Mouse (Mus musculus) adrenal gland (tissue): ENCODE data around the gene Tango6.

ENCODE experiments used
- intact Hi-C: fragments of 180-260 bp; cut with DNase I; formaldehyde crosslinking; loops from one replicate; pipeline ENCODE4 v1.15.1; 2025

Tango6 gene

GRCm38 (mm10) chr8:106697748-106698248 lies 14.9 kb downstream of the Tango6 start:
- intact Hi-C loops: loop anchor here (5.0 kb wide), 1 partner anchor 305 kb away; no protein-coding TSS in a partner anchor

- intact Hi-C loops: loop anchor here (5.0 kb wide), 1 partner anchor 303 kb away; no protein-coding TSS in a partner anchor
Measured at GRCm38 (mm10) chr8:106699588-106699987, 16.7 kb downstream of the Tango6 start.

GRCm38 (mm10) chr8:106700131-106700530 lies 17.3 kb downstream of the Tango6 start:
- intact Hi-C loops: no loop called here

- intact Hi-C loops: no loop called here
Measured at GRCm38 (mm10) chr8:106701360-106701759, 18.5 kb downstream of the Tango6 start.

GRCm38 (mm10) chr8:106704199-106704900 lies 21.5 kb downstream of the Tango6 start:
- intact Hi-C loops: no loop called here

DNA sequence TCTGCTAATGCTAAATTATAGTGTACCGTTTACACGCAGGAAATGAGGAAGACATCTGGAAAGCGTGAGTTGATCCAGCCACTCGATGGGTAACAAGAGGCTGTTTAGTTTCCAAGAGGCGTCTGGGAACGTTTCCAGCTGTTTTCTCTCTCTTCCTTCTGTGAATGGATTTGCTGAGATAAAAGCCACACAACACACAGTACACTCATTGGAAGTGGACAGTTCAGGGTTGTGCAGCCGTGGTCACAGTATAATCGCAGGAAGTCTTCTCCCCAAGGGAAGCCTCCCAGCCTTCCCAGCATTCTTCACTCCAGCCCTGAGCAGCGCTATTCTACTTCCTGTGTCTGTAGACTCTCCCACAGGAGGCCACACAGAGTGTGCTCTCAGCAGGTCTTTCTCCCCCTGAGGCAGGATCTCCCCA lies 22.0 kb downstream of the Tango6 start:
- intact Hi-C loops: no loop called here

DNA sequence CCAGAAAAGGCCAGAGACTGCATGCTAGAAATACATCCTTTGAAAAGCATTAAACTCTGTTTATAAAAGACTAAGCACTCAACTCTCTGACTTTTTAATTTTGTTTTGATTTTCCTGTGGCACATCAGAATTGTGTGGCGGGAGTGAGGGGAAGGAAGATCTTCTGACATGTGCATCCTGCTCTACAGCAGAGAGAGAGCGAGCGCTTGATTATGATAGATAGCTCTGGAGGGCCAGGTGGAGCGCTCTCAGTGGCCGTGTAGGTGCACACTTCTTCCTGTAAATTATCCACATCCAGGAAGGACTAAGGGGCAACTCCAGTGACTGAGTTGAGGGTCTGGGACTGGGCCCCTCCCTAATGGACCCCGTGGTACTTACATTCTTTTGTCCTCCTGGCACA lies 23.3 kb downstream of the Tango6 start:
- intact Hi-C loops: no loop called here

DNA sequence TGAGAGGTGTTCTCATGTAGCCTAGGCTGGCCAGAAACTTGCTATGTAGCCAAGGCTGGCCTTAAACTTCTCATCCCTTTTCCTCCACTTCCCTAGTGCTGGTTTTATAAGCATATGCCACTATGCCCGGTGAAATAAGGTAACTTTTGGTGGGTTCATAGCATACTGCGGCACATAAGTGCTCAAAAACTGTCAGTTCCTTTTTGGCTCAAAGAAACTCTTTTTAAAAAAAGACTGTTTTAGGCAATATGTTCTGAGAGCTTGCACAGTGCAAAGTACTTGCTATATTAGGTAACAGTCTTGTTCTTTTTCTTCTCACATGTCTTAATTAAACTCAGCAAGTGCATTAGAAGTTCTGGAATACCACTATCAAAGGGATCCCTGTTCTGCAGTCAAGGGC lies 27.1 kb downstream of the Tango6 start:
- intact Hi-C loops: no loop called here

- intact Hi-C loops: no loop called here
Measured at GRCm38 (mm10) chr8:106712487-106712886, 29.6 kb downstream of the Tango6 start.

DNA sequence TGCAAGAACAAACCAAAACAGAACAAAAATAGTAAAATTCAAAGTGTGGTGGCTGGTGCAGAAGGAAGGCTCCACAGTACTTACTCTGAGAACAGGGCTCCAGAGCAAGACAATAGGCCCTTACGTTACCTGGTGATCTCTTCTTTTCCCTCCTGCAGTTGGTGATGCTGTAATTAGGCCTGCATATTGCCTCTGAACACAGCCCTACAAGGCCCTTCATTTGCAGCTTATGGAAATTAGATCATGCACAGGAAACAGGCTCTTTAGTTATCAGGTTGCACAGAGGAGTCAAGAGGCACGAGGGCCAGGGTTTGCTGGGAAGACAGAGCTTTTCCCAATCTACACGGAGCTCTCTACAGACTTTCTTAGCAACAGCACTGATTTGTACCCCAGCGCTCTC lies 31.4 kb downstream of the Tango6 start:
- intact Hi-C loops: no loop called here

DNA sequence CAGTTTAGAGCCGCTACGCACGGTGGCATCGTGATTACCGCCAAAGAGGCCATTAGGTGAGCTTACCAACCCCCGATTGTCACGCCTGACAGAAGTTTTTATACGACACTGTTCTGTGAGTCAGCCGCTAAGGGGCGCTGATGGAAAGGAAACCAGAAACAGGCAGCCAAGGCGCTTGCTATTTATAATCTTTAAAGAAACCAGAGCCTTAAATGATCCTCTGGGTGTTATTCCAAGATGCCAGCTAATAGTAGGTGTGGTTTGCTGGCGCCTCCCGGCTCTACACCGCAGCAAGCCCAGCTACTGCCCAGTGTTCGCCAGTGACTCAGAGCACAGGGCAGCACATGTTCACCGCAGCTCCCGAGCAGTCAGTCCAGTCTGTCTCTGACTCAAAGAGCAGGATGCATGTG lies 35.2 kb downstream of the Tango6 start:
- intact Hi-C loops: loop anchor here (2.0 kb wide), 1 partner anchor 169 kb away; no protein-coding TSS in a partner anchor

DNA sequence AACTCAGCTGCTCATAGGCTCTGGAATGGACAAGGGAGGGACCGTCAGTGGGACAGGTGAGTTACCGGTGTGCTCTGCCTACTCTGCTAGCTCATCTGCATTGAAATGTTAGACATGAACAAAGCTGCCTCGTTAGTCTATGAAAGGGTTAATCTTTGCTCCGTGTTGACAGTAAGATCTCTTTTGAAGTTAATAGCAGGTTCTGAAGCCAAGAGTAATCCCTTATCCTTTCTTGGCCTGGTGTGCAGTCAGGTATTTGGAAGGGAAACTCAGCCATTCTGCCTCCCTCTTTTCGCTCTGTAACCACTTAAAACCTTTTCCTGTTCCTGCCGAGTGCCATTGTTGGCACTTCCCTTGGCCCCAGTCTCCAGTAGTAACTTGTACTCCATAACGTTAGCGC lies 38.1 kb downstream of the Tango6 start:
- intact Hi-C loops: no loop called here

GRCm38 (mm10) chr8:106722453-106722852 lies 39.6 kb downstream of the Tango6 start:
- intact Hi-C loops: no loop called here

- intact Hi-C loops: no loop called here
Measured at GRCm38 (mm10) chr8:106723921-106724320, 41.1 kb downstream of the Tango6 start.

- intact Hi-C loops: no loop called here
Measured at GRCm38 (mm10) chr8:106726551-106726950, 43.7 kb downstream of the Tango6 start.

DNA sequence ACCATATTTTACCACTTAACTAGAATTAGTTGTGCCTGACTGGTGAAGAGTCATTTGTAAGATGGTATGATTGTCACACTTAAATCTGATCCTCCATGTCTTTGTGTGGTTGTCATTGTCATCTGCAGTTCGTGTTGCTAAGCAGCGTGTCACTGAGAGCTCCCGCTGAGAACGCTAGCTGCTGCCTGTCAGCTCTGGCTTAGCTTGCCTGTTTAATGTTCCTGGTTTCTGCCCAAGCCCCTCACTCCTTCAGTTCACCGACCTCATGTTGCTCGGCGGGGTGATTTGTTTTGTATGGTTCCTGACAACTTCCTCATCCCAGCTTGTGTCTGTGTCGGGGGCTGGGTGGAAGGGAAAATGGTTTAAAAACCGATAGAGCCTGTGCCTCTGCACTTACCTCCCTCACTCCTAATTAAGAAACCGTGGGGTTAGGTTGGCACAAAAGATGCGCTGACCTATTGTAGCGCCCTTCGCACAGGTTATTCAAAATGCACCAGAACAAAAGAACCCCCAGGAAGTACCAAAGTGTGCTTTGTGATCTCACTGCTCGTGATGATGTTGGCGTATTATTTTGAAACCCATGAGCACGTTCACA lies 44.5 kb downstream of the Tango6 start:
- intact Hi-C loops: no loop called here

- intact Hi-C loops: no loop called here
Measured at GRCm38 (mm10) chr8:106727889-106728288, 45.0 kb downstream of the Tango6 start.

- intact Hi-C loops: no loop called here
Measured at GRCm38 (mm10) chr8:106732921-106733320, 50.1 kb downstream of the Tango6 start.

- intact Hi-C loops: no loop called here
Measured at GRCm38 (mm10) chr8:106733703-106734102, 50.8 kb downstream of the Tango6 start.

- intact Hi-C loops: no loop called here
Measured at GRCm38 (mm10) chr8:106734222-106734621, 51.4 kb downstream of the Tango6 start.

DNA sequence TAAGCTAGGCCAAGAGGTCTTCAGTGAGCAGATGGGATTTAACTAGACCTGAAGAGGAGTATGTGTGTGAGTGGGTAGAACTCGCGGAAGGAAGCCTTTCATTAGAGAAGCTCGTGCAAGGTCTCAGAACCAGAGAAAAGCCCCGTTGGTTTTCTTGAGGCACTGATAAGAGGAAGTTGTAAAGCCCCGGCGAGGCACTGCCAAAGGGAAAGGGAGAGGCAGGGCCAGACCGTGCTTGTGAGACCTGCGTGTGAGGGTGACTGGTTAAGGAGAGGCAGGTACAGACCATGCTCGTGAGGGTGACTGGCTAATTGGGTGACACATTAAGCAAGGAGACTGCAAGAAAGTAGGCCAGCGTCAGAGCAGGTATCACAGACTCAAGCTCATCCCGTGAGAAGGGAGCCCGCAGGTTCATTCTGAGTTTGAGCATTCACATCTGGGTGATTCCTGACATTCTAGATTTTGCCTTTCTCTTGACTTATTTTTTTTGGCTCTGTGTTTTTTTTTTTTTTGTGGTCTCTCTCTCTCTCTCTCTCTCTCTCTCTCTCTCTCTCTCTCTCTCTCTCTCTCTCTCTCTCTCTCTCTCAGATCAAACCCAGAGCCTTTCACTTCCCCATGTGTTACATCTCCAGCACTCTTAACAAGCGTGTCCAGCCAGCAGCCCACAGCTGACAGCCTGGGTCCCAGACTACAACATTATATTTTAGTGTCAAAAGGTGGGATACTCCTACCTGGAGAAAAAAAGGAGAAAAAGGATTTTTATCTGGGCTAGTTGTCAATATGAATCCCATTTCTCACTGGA lies 54.2 kb downstream of the Tango6 start:
- intact Hi-C loops: no loop called here

DNA sequence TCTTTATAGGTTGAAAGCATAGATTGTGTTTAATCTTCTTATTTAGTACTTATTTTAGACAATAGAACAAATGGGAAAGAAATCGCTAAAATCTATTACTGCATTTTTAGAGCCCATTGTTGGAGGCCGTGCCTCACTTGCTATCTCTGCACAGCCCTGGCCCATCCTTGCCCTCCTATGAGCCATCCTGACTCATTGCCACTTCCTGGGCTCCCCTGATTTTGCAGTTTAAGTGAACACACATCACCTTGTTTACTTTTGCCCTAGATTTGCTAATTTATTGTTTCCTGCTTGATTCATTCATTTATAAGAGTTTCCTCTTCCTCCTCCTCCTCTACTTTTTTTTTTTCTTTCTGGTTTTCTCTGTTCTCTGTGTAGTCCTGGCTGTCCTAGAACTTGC lies 55.0 kb downstream of the Tango6 start:
- intact Hi-C loops: no loop called here
